Mouse (Mus musculus) intestine, embryonic 14.5 days (tissue): Measurements from ENCODE around the gene Hoxa1. TPM values are rescaled to one million over a fixed set of nuclear protein-coding genes. Genes with fewer than 3 reads are reported as not detected.

Experiments
- ATAC-seq: fragments of 200-750 bp; cut with Nextera tagmentation; replicated peaks from 2 replicates; pipeline ENCODE4 v1.8.0; 2017; ENCODE audit warnings: low read depth, moderate number of reproducible peaks, moderate TSS enrichment, moderate library complexity; ENCODE audit not compliant: low FRiP score, low TSS enrichment
- DNase-seq: peaks from one replicate; pipeline ENCODE4 v3.0.0-alpha.2; 2018; ENCODE audit warnings: low spot score
- H3K27ac ChIP-seq: fragments of 300-500 bp; sonication (generic); 2 replicates; pipeline ENCODE4 v1.5.1; 2014; ENCODE audit warnings: low read depth, mild to moderate bottlenecking, control low read depth
- H3K27me3 ChIP-seq: fragments of 300-500 bp; sonication (generic); replicated peaks from 2 replicates; pipeline ENCODE4 v1.6.1; 2014; ENCODE audit warnings: low read length, control low read depth; ENCODE audit not compliant: control insufficient read depth, insufficient read depth
- H3K36me3 ChIP-seq: fragments of 300-500 bp; sonication (generic); 2 replicates; pipeline ENCODE4 v1.6.1; 2014; ENCODE audit warnings: low read length, control low read depth; ENCODE audit not compliant: control insufficient read depth, insufficient read depth
- H3K4me1 ChIP-seq: fragments of 300-500 bp; sonication (generic); replicated peaks from 2 replicates; pipeline ENCODE4 v1.6.1; 2014; ENCODE audit warnings: low read length, control low read depth, mixed read lengths; ENCODE audit not compliant: control insufficient read depth, insufficient read depth
- H3K4me2 ChIP-seq: fragments of 300-500 bp; sonication (generic); 2 replicates; pipeline ENCODE4 v1.6.1; 2014; ENCODE audit warnings: low read length
- H3K4me3 ChIP-seq: fragments of 300-500 bp; sonication (generic); 2 replicates; pipeline ENCODE4 v1.5.1; 2014; ENCODE audit warnings: low read depth, low read length, control low read depth, mixed read lengths
- H3K9ac ChIP-seq: fragments of 300-500 bp; sonication (generic); 2 replicates; pipeline ENCODE4 v1.6.1; 2014; ENCODE audit warnings: mild to moderate bottlenecking, low read length
- H3K9me3 ChIP-seq: fragments of 300-500 bp; sonication (generic); 2 replicates; pipeline ENCODE4 v1.6.1; 2016; ENCODE audit warnings: low read length, control low read depth; ENCODE audit not compliant: control insufficient read depth
- WGBS: fragments of 180-500 bp; shearing (Covaris S2); extraction: QIAGEN DNeasy Blood & Tissue Kit; methylation state at CpG from one replicate; pipeline ENCODE4 v1.1.7; 2014; 5-methylcytosine and 5-hydroxymethylcytosine counted together
- polyA plus RNA-seq: library from polyadenylated mRNA; unstranded; fragments of >200 nt; fragmentation: Nextera tagmentation; extraction: Ambion mirVana; gene quantifications from 2 replicates; pipeline ENCODE4 v1.2.1, GENCODE M21; 2014

Hoxa1 gene
- polyA plus RNA-seq: 1.2 and 1.4 TPM in 2 replicates

GRCm38 (mm10) chr6:52158276-52159051, at the start of gene Hoxa1:
Gene Hoxa1 (minus strand): TSS chr6:52158317.
- Histone ChIP-seq H3K27ac (peak within 1 kb of the TSS; percentile 93), H3K4me2 (peak within 1 kb of the TSS; percentile 70), H3K4me3 (peak within 1 kb of the TSS; percentile 59), H3K27me3 (peaks cover 42% of the 10 kb centered on the region), H3K36me3 (peaks cover 4% of the 10 kb centered on the region; the same call in 1 of the 2 replicates), H3K9me3 (no peaks in the 10 kb centered on the region), H3K9ac (peak within 1 kb of the TSS; percentile 87), H3K4me1 (peaks cover 35% of the 10 kb centered on the region)
- peak; percentile 86 for ATAC-seq
- WGBS: under 1% methylated on average over 54 of the region's 55 CpGs
- peak; percentile 92 for DNase-seq

DNA sequence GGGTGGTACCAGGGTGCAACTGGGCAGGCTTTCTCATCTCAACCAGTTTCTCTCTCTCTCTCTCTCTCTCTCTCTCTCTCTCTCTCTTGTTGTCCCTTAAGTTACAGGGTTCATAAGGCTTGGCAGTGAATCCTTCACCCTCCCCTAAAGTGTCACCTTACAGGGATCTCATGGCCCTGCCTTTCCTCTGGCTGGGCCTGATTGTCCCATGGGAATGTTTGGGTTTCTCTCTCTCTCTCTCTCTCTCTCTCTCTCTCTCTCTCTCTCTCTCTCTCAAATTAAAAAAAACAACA, 49.5 kb upstream of the Hoxa1 start:
- Histone ChIP-seq H3K4me1 (peaks cover 37% of the 10 kb centered on the region), H3K9me3 (no peaks in the 10 kb centered on the region), H3K9ac (no peak overlapping the region), H3K36me3 (0 out of 2 replicates have a peak, but pooled peaks cover 4% of the 10 kb centered on the region), H3K4me2 (peak overlapping the region; percentile 78), H3K27ac (peak overlapping the region; percentile 43; the same call in 1 of the 2 replicates), H3K27me3 (peaks cover 53% of the 10 kb centered on the region), H3K4me3 (no peak overlapping the region)
- ATAC-seq (no peak), DNase-seq (no peak)

GRCm38 (mm10) chr6:52206882-52207683, 49.0 kb upstream of the Hoxa1 start:
- Histone ChIP-seq H3K27me3 (peaks cover 49% of the 10 kb centered on the region), H3K9ac (peak overlapping the region; percentile 49), H3K4me2 (peak overlapping the region; percentile 78), H3K9me3 (no peaks in the 10 kb centered on the region), H3K36me3 (0 out of 2 replicates have a peak, but pooled peaks cover 4% of the 10 kb centered on the region), H3K4me3 (peak overlapping the region; percentile 67; the same call in 1 of the 2 replicates), H3K4me1 (peaks cover 35% of the 10 kb centered on the region), H3K27ac (peak overlapping the region; percentile 66; the same call in 1 of the 2 replicates)
- DNase-seq (no peak), ATAC-seq (no peak)
- 26% methylated on average over 4 of the region's 4 CpGs for WGBS

GRCm38 (mm10) chr6:52205638-52206621, 47.8 kb upstream of the Hoxa1 start:
- WGBS: 20% methylated on average over 55 of the region's 55 CpGs
- Histone ChIP-seq H3K9me3 (no peaks in the 10 kb centered on the region), H3K4me3 (peak overlapping the region; percentile 67), H3K27ac (peak overlapping the region; percentile 66), H3K9ac (peak overlapping the region; percentile 49), H3K36me3 (peaks cover 11% of the 10 kb centered on the region; the same call in 1 of the 2 replicates), H3K4me2 (peak overlapping the region; percentile 78), H3K27me3 (peaks cover 39% of the 10 kb centered on the region), H3K4me1 (peaks cover 40% of the 10 kb centered on the region)
- ATAC-seq (no peak), DNase-seq (peak; percentile 81)

- Histone ChIP-seq H3K9ac (peak overlapping the region; percentile 49), H3K27ac (peak overlapping the region; percentile 66), H3K4me2 (peak overlapping the region; percentile 78), H3K4me3 (peak overlapping the region; percentile 67), H3K4me1 (peaks cover 46% of the 10 kb centered on the region), H3K27me3 (peaks cover 33% of the 10 kb centered on the region), H3K9me3 (no peaks in the 10 kb centered on the region), H3K36me3 (peaks cover 11% of the 10 kb centered on the region; the same call in 1 of the 2 replicates)
- ATAC-seq: no peak
- WGBS: 20% methylated on average over 14 of the region's 14 CpGs
- DNase-seq: no peak
Measured at GRCm38 (mm10) chr6:52205221-52205620, 47.1 kb upstream of the Hoxa1 start.

GRCm38 (mm10) chr6:52204050-52204752, 46.1 kb upstream of the Hoxa1 start, which contains the start of gene Hoxa5:
Gene Hoxa5 (minus strand): TSS chr6:52204587.
- Histone ChIP-seq H3K4me1 (peaks cover 49% of the 10 kb centered on the region), H3K27me3 (peaks cover 27% of the 10 kb centered on the region), H3K36me3 (peaks cover 11% of the 10 kb centered on the region; the same call in 1 of the 2 replicates), H3K9ac (peak within 1 kb of the TSS; percentile 97), H3K4me2 (peak within 1 kb of the TSS; percentile 78), H3K27ac (peak within 1 kb of the TSS; percentile 81), H3K4me3 (peak within 1 kb of the TSS; percentile 67), H3K9me3 (no peaks in the 10 kb centered on the region)
- DNase-seq (peak; percentile 97), ATAC-seq (peak; percentile 73; the same call in 1 of the 2 replicates)
- WGBS: 1% methylated on average over 65 of the region's 65 CpGs

DNA sequence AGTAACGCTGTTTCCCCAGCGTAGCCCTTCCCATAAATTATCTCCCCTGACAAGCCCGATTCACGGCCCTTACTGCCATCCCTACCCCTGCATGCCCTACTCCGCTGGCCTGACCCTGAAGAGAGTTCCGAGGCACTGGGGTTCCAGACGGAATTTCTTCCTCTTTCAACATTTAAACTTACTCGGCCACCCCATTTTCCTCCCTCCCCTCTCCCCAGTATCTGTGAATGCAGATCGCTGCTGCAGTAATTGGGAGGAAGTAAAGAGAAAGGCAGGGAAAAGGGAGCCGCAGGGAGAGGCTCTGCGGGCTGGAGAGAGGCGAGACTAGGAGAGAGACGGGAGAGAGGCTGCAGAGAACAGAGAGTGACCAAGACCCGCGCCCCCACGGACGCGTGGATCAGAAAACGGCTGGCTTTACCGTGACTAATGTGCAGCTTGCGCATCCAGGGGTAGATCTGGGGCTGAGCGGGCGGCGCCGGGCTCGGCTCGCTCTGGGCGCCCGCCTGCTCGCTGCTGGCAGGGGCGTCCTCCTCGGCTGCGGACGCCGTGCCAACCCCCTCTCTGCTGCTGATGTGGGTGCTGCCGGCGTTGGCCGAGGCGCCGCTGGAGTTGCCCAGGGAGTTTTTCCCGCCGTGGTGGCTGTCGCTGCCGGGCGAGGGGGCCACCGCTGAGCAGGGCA, 45.4 kb upstream of the Hoxa1 start:
- DNase-seq: peak; percentile 83
- WGBS: 2% methylated on average over 46 of the region's 46 CpGs
- Histone ChIP-seq H3K9me3 (no peaks in the 10 kb centered on the region), H3K4me2 (peak overlapping the region; percentile 78), H3K36me3 (peaks cover 11% of the 10 kb centered on the region; the same call in 1 of the 2 replicates), H3K9ac (peak overlapping the region; percentile 97), H3K4me1 (peaks cover 48% of the 10 kb centered on the region), H3K27me3 (peaks cover 24% of the 10 kb centered on the region), H3K4me3 (peak overlapping the region; percentile 67), H3K27ac (peak overlapping the region; percentile 81)
- ATAC-seq: 0 out of 2 replicates have a peak, but pooled peaks have one; percentile 7
